In the genomic region with DNA sequence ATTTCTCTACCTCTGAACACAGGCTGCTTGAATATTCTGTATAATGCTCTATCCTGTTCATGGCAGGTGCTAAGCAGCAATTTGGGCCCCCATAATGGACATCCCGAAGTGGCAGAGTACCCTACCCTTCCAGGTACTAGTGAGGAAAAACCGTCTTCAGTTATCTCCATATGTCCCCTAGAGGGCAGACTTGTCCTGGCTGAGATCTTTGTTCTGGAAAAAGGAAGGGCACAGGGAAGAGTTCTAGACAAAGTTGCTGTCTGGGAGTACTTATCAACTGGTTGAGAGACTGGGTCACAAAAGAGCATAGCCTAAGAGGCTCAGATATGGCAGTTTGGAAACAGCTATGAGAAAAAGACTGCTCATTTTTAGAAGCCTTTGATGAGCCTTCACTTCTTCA, we compare ENCODE assay signal across 8 mouse cellular contexts.
DNase-seq lines count a peak whose midpoint lies in the region; ATAC-seq and TF ChIP-seq lines count a peak whose summit lies in the region.

No protein-coding gene starts in this region.

- 29% methylated on average over 2 of the region's 2 CpGs for WGBS in heart, postnatal 0 days
- 22% methylated on average over 2 of the region's 2 CpGs for WGBS in lung, embryonic 14.5 days

- no peaks in the 10 kb centered on the region for H3K27me3 ChIP-seq in heart, postnatal 0 days (ENCODE audit: control insufficient read depth, insufficient read depth, low read length)
- no peaks in the 10 kb centered on the region for H3K27me3 ChIP-seq in lung, embryonic 14.5 days (ENCODE audit: insufficient read depth, low read length)

- peak; percentile 9 for DNase-seq in gastrocnemius, adult 18-20 months (ENCODE audit: low spot score)
- DNase-seq in gastrocnemius, postnatal 10 days = no peak
- peak; percentile 48 for DNase-seq in right cerebral cortex, adult 18-20 months
- DNase-seq in right cerebral cortex, postnatal 14 days = no peak
- peak; percentile 76 for DNase-seq in heart, postnatal 0 days (ENCODE audit: low spot score)
- DNase-seq in lung, embryonic 14.5 days = peak; percentile 82
- no peak for DNase-seq in T-cell, adult 2 months (ENCODE audit: low spot score)
- no peak for DNase-seq in thymus, postnatal 25 days

- H3K4me1 ChIP-seq in heart, postnatal 0 days (ENCODE audit: control insufficient read depth, insufficient read depth) = peaks cover 4% of the 10 kb centered on the region
- H3K4me1 ChIP-seq in lung, embryonic 14.5 days (ENCODE audit: insufficient read depth) = no peaks in the 10 kb centered on the region

- H3K4me2 ChIP-seq in heart, postnatal 0 days (ENCODE audit: low read depth, low read length) = no peak overlapping the region
- no peak overlapping the region for H3K4me2 ChIP-seq in lung, embryonic 14.5 days

- peak; percentile 81 for TF ChIP-seq CTCF in heart, postnatal 0 days (IDR thresholded peaks at IDR 0.05; ENCODE audit: low read depth)
- peak; percentile 79 for TF ChIP-seq CTCF in lung, embryonic 14.5 days (IDR thresholded peaks at IDR 0.05; ENCODE audit: low read depth)

- H3K9me3 ChIP-seq in heart, postnatal 0 days (replicated peaks; ENCODE audit: control insufficient read depth, low read length) = no peaks in the 10 kb centered on the region
- no peaks in the 10 kb centered on the region for H3K9me3 ChIP-seq in lung, embryonic 14.5 days (ENCODE audit: low read depth, low read length)

- no peaks in the 10 kb centered on the region for H3K36me3 ChIP-seq in heart, postnatal 0 days (replicated peaks; ENCODE audit: control insufficient read depth, insufficient read depth, low read length)
- no peaks in the 10 kb centered on the region for H3K36me3 ChIP-seq in lung, embryonic 14.5 days (ENCODE audit: insufficient read depth)

- no peak overlapping the region for H3K9ac ChIP-seq in heart, postnatal 0 days (replicated peaks; ENCODE audit: low read depth, low read length)
- no peak overlapping the region for H3K9ac ChIP-seq in lung, embryonic 14.5 days

- H3K27ac ChIP-seq in heart, postnatal 0 days (ENCODE audit: low read depth) = no peak overlapping the region
- H3K27ac ChIP-seq in lung, embryonic 14.5 days (ENCODE audit: low read depth) = no peak overlapping the region

- ATAC-seq in heart, postnatal 0 days (ENCODE audit: insufficient read depth, low read depth) = no peak
- ATAC-seq in lung, embryonic 14.5 days (ENCODE audit: insufficient read depth) = peak; percentile 28; the same call in 1 of the 2 replicates

- TF ChIP-seq EP300 in heart, postnatal 0 days (IDR thresholded peaks at IDR 0.05; ENCODE audit: low read depth) = no peak

- H3K4me3 ChIP-seq in heart, postnatal 0 days (ENCODE audit: low read depth, low read length) = no peak overlapping the region
- no peak overlapping the region for H3K4me3 ChIP-seq in lung, embryonic 14.5 days (ENCODE audit: low read depth, low read length)

Comparison
In these comparisons a context has a peak if more than half of its experiments do, and no peak if none do; other contexts are left out.
1. DNase-seq: peak in gastrocnemius, adult 18-20 months (single experiment), right cerebral cortex, adult 18-20 months (single experiment), heart, postnatal 0 days (single experiment) and lung, embryonic 14.5 days (single experiment); none in gastrocnemius, postnatal 10 days (single experiment), right cerebral cortex, postnatal 14 days (single experiment), T-cell, adult 2 months (single experiment) and thymus, postnatal 25 days (single experiment).